Mouse (Mus musculus) mouse embryonic stem cell (cell line): Measurements from ENCODE around the gene Tmem252.

Source experiments
- in situ Hi-C, 2 experiments: fragments of 300-500 bp; cut with MboI; formaldehyde crosslinking; loops; 1 replicate in 1 of 2; 3 replicates in 1 of 2; pipeline ENCODE4 v1.14.3; 2019 to 2020; ENCODE audit warnings: low sequenced_read_pairs in 2 of 2, low pct_unique_long_range_greater_than_20kb in 1 of 2, mixed read lengths in 1 of 2; ENCODE audit not compliant: unreplicated experiment in 1 of 2

Gene Tmem252

DNA sequence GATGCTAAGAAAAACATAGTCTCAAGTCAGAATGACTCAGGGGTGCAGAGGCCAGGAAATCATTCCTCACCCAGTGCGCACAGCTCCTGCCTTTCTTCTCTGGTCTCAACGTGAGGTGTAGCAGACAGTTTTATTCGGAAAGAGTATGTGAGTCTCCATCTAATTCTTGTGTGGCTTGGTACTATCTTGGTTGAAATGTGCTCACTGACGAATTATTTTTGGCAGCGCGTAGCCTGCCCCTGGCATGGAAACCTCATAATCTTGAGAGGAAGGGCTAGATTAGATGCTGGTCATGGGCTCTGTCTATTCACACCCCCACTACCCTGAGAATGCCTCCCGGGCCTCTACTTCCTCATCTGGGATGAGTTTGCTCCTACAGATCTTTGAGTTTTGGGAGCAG is 34.2 kb downstream of the Tmem252 start:
- in situ Hi-C loops = loop anchor here (5.0 to 10.0 kb wide), 2 partner anchors 164 to 167 kb away; partner anchors contain the start of gene Gm10053 (in 1 of the 2)

DNA sequence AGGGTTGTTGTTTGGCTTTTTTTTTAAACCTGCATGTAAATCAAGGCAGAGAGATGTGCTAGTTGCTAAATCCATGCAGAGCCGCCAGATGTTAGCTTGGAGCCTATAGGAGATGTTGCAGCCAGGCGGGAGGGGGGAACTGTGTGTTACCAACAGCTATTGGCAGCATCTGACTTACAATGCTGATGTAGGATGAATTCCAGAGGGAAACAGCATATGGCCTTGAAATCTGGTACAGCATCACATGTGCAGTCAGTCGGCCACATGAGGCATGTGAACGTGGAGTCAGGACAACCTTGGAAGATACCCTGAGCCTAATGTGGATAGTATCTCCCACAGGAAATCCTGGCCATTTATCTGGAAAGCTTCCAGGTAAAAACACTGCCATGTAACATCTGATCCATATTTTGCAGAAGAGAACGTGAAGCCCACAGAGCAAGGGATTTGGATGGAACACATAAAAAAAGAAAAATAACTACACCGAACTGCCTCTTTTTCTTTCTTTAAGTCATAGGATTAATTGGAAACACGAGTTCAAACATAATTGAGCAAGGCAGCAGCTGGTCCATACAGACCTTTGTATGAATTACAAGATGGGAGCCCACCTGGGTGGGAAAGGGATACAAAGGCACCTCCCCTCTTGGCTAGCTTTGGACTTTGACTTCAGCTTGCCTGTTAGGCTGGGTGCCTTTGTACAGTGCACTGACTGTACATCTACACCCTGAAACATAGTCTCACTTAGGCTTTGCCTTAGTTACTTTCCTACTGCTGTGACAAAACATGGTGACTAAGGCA is 42.7 kb downstream of the Tmem252 start:
- in situ Hi-C loops = no loop called here

DNA sequence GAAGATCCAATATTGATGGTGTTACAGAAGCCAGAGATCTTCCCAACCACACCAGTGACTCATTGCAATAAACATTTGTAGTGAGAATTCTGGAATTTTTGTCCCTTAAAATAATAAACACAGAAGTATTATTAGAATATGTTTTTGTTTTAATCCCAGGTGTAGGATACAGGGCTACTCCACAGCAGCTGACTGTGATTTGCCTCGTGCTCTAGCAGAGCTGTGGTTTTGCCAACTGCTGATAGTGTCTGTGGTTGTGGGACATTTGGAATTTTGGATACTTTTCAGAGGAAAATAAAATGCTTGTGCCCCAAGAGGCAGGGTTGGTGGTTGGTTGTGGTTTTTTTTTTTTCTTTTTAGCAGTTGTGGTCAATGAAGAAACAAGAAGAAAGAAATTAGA is 44.2 kb downstream of the Tmem252 start:
- in situ Hi-C loops = no loop called here

DNA sequence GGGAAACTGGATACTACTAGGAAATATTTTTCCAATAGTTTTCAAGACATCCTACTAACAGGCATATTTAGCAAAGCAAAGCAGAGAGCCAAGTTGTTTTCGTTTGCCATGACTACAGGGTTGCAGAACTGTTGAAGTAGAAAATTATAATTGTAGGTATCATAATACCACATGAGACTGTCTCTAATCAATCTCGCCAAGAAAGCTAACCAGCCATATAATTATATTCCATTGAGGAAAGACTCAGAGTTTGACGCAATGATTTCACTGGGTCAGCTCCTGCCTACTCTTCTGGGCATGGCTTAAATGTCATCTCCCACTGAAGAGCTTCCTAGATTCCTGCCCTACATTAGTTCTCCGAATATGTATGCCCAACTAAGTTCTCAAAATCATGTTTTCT is 45.7 kb downstream of the Tmem252 start:
- in situ Hi-C loops = no loop called here

DNA sequence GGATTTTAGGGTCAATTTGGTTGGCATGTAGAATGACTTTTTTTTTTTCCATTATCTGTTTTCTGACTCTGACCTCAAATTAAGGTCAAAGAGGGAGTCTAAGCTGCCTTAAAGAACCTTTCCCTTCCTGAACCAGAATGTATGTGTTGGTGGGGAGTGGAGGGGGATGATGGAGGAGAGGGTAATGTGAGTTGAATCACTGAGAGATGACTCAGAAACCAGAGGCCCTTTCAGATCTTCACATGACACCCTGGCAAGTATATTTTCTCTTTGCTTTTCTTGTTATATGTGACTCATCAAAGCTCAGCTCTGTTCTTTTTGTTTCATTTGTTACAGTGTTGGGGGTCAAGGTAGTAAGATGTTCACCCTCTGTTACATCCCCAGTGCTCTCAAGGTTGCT is 46.6 kb downstream of the Tmem252 start:
- in situ Hi-C loops = no loop called here

DNA sequence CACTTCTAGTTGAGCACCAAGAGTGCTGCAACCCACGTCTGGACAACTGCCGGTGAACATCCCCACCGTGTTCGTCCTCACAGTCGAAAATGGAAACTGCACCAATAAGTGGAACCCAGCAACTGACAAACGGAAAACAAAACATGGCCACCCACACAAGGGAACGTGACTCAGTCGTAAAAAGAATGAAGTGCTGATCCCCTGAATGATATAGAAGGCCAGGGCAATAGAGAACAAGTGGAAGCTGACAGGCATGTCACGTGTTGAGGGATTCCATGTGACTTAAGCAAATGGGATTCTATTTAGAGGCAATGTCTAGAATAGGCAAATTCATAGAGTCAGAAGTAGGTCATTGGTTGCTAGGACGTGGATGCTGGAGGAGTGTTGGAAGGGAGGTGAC is 50.6 kb downstream of the Tmem252 start:
- in situ Hi-C loops = no loop called here

DNA sequence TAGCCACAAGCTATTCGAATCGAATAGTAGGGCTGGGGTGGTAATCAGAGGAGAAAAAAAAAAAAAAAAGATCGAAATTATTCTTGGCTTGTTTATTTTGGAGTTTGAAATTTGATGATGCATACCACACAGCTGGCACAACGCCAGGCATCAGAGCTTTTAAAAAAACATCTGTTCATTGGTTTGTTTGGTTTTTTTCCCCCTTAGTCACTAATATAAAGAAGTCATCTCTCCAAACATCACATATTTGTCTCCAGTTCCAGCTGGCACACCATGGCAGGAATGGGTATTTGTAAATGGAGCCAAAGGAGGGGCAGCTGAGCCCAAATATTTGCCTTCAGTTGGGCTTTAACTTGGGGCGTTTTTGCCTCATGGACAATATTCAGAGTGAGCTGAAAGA is 56.9 kb downstream of the Tmem252 start:
- in situ Hi-C loops = no loop called here
